Mouse (Mus musculus) heart, embryonic 10.5 days (tissue): ENCODE data around the gene Col18a1. TPM values are rescaled to one million over a fixed set of nuclear protein-coding genes. Genes with fewer than 3 reads are reported as not detected.

Experiments
- polyA plus RNA-seq: library from polyadenylated mRNA; unstranded; fragments of >200 nt; fragmentation: Nextera tagmentation; extraction: Ambion mirVana; gene quantifications from 2 replicates; pipeline ENCODE4 v1.2.1, GENCODE M21; 2016

The Col18a1 gene
- polyA plus RNA-seq, 1 experiment from 2014 or later, result 232 TPM

Other genes starting within 250 kb of the Col18a1 start
- 14.3 and 23.2 TPM in 2 replicates for gene Pcbp3, start 204.7 kb downstream of the Col18a1 start, polyA plus RNA-seq
- 18.7 and 26.5 TPM in 2 replicates for gene Slc19a1, start 134.3 kb downstream of the Col18a1 start, polyA plus RNA-seq
- gene Pofut2, start 92.7 kb upstream of the Col18a1 start, polyA plus RNA-seq, result 119 and 137 TPM in 2 replicates